Mouse (Mus musculus): ENCODE measurements around the gene Tmcc3. TPM values are rescaled to one million over a fixed set of nuclear protein-coding genes. Genes with fewer than 3 reads are reported as not detected.

Gene Tmcc3
- total and polyA plus RNA-seq, 3 experiments: 11.3 to 30.1 (median 23.1) TPM

GRCm38 (mm10) chr10:94489509-94489908 lies 177.8 kb downstream of the Tmcc3 start:
- in situ Hi-C loops (cut with MboI; ENCODE audit: low pct_ligation_motif_present, low pct_unique_long_range_greater_than_20kb, low sequenced_read_pairs): no loop called here
- H3K27ac ChIP-seq (ENCODE audit: insufficient read depth, low read depth): no peak overlapping the region
- H3K79me2 ChIP-seq (replicated peaks; ENCODE audit: control insufficient read depth, extremely low read depth, insufficient read depth, poor library complexity, severe bottlenecking): no peaks in the 10 kb centered on the region
- no peak overlapping the region for H3K9ac ChIP-seq (ENCODE audit: insufficient read depth, low read depth)
- TF ChIP-seq BHLHE40 (IDR thresholded peaks at IDR 0.05; ENCODE audit: low read depth, low read length) (no peak), E2F4 (IDR thresholded peaks at IDR 0.05; ENCODE audit: insufficient replicate concordance, low read depth, low read length) (no peak), CHD2 (IDR thresholded peaks at IDR 0.05; ENCODE audit: low read length) (no peak), JUND (conservative IDR thresholded peaks at IDR 0.05; ENCODE audit: low read depth, low read length) (no peak), MAZ (IDR thresholded peaks at IDR 0.05; ENCODE audit: low read depth, low read length) (no peak), JUN (IDR thresholded peaks at IDR 0.05; ENCODE audit: insufficient read depth, low read depth, low read length) (no peak), MXI1 (IDR thresholded peaks at IDR 0.05; ENCODE audit: low read depth, low read length) (no peak), ETS1 (conservative IDR thresholded peaks at IDR 0.05; ENCODE audit: low read depth, low read length) (no peak), RCOR1 (conservative IDR thresholded peaks at IDR 0.05; ENCODE audit: low read depth, low read length) (no peak), PAX5 (IDR thresholded peaks at IDR 0.05; ENCODE audit: low read length) (no peak), HCFC1 (IDR thresholded peaks at IDR 0.05; ENCODE audit: low read depth, low read length) (no peak), ELF1 (IDR thresholded peaks at IDR 0.05; ENCODE audit: low read depth, low read length) (no peak), KAT2A (IDR thresholded peaks at IDR 0.05; ENCODE audit: insufficient replicate concordance, low read length) (no peak), RAD21 (IDR thresholded peaks at IDR 0.05; ENCODE audit: low read depth, low read length) (no peak), MAFK (IDR thresholded peaks at IDR 0.05; ENCODE audit: insufficient replicate concordance, low read length) (no peak), SIN3A (IDR thresholded peaks at IDR 0.05; ENCODE audit: low read length) (no peak), UBTF (IDR thresholded peaks at IDR 0.05; ENCODE audit: low read depth, low read length) (no peak), MAX (IDR thresholded peaks at IDR 0.05; ENCODE audit: low read length) (no peak), POLR2AphosphoS2 (IDR thresholded peaks at IDR 0.05; ENCODE audit: low read depth, low read length) (no peak)
- peaks cover 38 to 69% of the 10 kb centered on the region in 2 experiments for H3K36me3 ChIP-seq (replicated peaks in 1 of 2; ENCODE audit: control insufficient read depth in 1 of 2, insufficient read depth in 1 of 2, low read length in 1 of 2)
- no peak for DNase-seq (ENCODE audit: extremely low read depth)
- no peaks in the 10 kb centered on the region for H3K27me3 ChIP-seq (replicated peaks)
- H3K4me2 ChIP-seq (ENCODE audit: insufficient read depth, low read depth, poor library complexity, severe bottlenecking): no peak overlapping the region
- dilution Hi-C loops (cut with MboI; ENCODE audit: extremely low pct_ligation_motif_present, extremely low pct_unique_long_range_greater_than_20kb, low sequenced_read_pairs): no loop called here
- H3K9me3 ChIP-seq (replicated peaks; ENCODE audit: low read length): peaks cover 2% of the 10 kb centered on the region
- no peak overlapping the region for H3K4me3 ChIP-seq (replicated peaks in 1 of 3; ENCODE audit: low read depth in 2 of 3, low read length in 2 of 3, poor library complexity in 1 of 3)
- H3K4me1 ChIP-seq (ENCODE audit: control insufficient read depth in 1 of 2, insufficient read depth in 2 of 2): peaks cover 0 to 6% of the 10 kb centered on the region in 2 experiments; a peak in 1 of 4 replicates

- in situ Hi-C loops (cut with MboI; ENCODE audit: low pct_ligation_motif_present, low pct_unique_long_range_greater_than_20kb, low sequenced_read_pairs): no loop called here
These were observed 179.3 kb downstream of the Tmcc3 start for GRCm38 (mm10) chr10:94491006-94491405.

More at GRCm38 (mm10) chr10:94491006-94491405, 179.3 kb downstream of the Tmcc3 start:
- dilution Hi-C loops (cut with MboI; ENCODE audit: extremely low pct_ligation_motif_present, extremely low pct_unique_long_range_greater_than_20kb, low sequenced_read_pairs): no loop called here
- Histone ChIP-seq H3K4me3 (replicated peaks in 1 of 3; ENCODE audit: low read depth in 2 of 3, low read length in 2 of 3, poor library complexity in 1 of 3) (no peak overlapping the region), H3K9me3 (replicated peaks; ENCODE audit: low read length) (peaks cover 2% of the 10 kb centered on the region), H3K36me3 (replicated peaks in 1 of 2; ENCODE audit: control insufficient read depth in 1 of 2, insufficient read depth in 1 of 2, low read length in 1 of 2) (peaks cover 40 to 76% of the 10 kb centered on the region in 2 experiments), H3K9ac (ENCODE audit: insufficient read depth, low read depth) (no peak overlapping the region), H3K79me2 (replicated peaks; ENCODE audit: control insufficient read depth, extremely low read depth, insufficient read depth, poor library complexity, severe bottlenecking) (no peaks in the 10 kb centered on the region), H3K4me1 (ENCODE audit: control insufficient read depth in 1 of 2, insufficient read depth in 2 of 2) (peaks cover 3 to 21% of the 10 kb centered on the region in 2 experiments; a peak in 3 of 4 replicates), H3K27ac (ENCODE audit: insufficient read depth, low read depth) (no peak overlapping the region), H3K4me2 (ENCODE audit: insufficient read depth, low read depth, poor library complexity, severe bottlenecking) (no peak overlapping the region), H3K27me3 (replicated peaks) (no peaks in the 10 kb centered on the region)
- no peak for TF ChIP-seq MAX (IDR thresholded peaks at IDR 0.05; ENCODE audit: low read length)
- TF ChIP-seq ZKSCAN1 (IDR thresholded peaks at IDR 0.05; ENCODE audit: borderline replicate concordance, low read depth, low read length): no peak
- TF ChIP-seq UBTF (IDR thresholded peaks at IDR 0.05; ENCODE audit: low read depth, low read length): no peak
- no peak for TF ChIP-seq HCFC1 (IDR thresholded peaks at IDR 0.05; ENCODE audit: low read depth, low read length)
- DNase-seq (ENCODE audit: extremely low read depth): no peak
